Mouse (Mus musculus): Measurements from ENCODE around the gene Slfn2. TPM values are rescaled to one million over a fixed set of nuclear protein-coding genes. Genes with fewer than 3 reads are reported as not detected.

Gene Slfn2
- total and polyA plus RNA-seq, 2 experiments from 2014 or later: 5.2 TPM

DNA sequence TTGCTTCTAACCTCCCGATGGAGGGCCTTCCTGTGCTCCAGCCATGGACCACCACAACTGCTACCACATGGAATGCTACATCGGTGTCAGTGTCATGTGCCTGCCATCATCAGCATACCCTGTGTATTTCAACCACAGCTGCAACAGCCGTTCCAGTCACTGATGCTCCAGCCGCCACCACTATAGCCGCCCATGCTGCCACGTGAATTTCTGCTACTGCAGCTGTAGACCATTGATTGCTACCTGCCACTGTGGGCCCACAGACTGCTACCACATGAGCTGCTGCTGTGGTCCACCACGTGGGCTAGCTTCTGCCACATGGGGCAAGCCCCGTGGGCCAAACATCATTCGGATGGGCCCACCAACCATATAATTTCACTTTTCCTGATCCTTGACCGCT, 19.8 kb downstream of the Slfn2 start:
- H3K27me3 ChIP-seq (ENCODE audit: control insufficient read depth, insufficient read depth, low read length): no peaks in the 10 kb centered on the region
- H3K4me3 ChIP-seq (ENCODE audit: low read depth, low read length): no peak overlapping the region
- H3K9me3 ChIP-seq (replicated peaks; ENCODE audit: control insufficient read depth, low read length): no peaks in the 10 kb centered on the region
- no peak overlapping the region for H3K4me2 ChIP-seq (ENCODE audit: low read depth, low read length)
- TF ChIP-seq EP300 (IDR thresholded peaks at IDR 0.05; ENCODE audit: low read depth) (no peak), CTCF (IDR thresholded peaks at IDR 0.05; ENCODE audit: low read depth) (no peak)
- DNase-seq (ENCODE audit: low spot score): no peak
- no peak for ATAC-seq (ENCODE audit: insufficient read depth, low read depth)
- no peak overlapping the region for H3K9ac ChIP-seq (replicated peaks; ENCODE audit: low read depth, low read length)
- 0 out of 2 replicates have a peak, but pooled peaks cover under 1% of the 10 kb centered on the region for H3K4me1 ChIP-seq (ENCODE audit: control insufficient read depth, insufficient read depth)
- 85% methylated on average over 10 of the region's 10 CpGs for WGBS
- no peaks in the 10 kb centered on the region for H3K36me3 ChIP-seq (replicated peaks; ENCODE audit: control insufficient read depth, insufficient read depth, low read length)
- no peak overlapping the region for H3K27ac ChIP-seq (ENCODE audit: low read depth)

GRCm38 (mm10) chr11:83115138-83115537, 50.2 kb downstream of the Slfn2 start:
- H3K4me3 ChIP-seq (ENCODE audit: low read depth, low read length): no peak overlapping the region
- H3K4me1 ChIP-seq (ENCODE audit: control insufficient read depth, insufficient read depth): no peaks in the 10 kb centered on the region
- DNase-seq (ENCODE audit: low spot score) (no peak), ATAC-seq (ENCODE audit: insufficient read depth, low read depth) (no peak)
- TF ChIP-seq CTCF (IDR thresholded peaks at IDR 0.05; ENCODE audit: low read depth): peak; percentile 51
- TF ChIP-seq EP300 (IDR thresholded peaks at IDR 0.05; ENCODE audit: low read depth): no peak
- no peaks in the 10 kb centered on the region for H3K27me3 ChIP-seq (ENCODE audit: control insufficient read depth, insufficient read depth, low read length)
- no peak overlapping the region for H3K4me2 ChIP-seq (ENCODE audit: low read depth, low read length)
- H3K27ac ChIP-seq (ENCODE audit: low read depth): no peak overlapping the region
- H3K9ac ChIP-seq (replicated peaks; ENCODE audit: low read depth, low read length): no peak overlapping the region
- H3K36me3 ChIP-seq (replicated peaks; ENCODE audit: control insufficient read depth, insufficient read depth, low read length): no peaks in the 10 kb centered on the region
- no peaks in the 10 kb centered on the region for H3K9me3 ChIP-seq (replicated peaks; ENCODE audit: control insufficient read depth, low read length)
- WGBS: 32% methylated on average over 2 of the region's 2 CpGs

GRCm38 (mm10) chr11:83116597-83117227, 51.8 kb downstream of the Slfn2 start, which contains the start of gene Slfn1:
Gene Slfn1, plus strand, starts transcription at chr11:83116849.
- no peak within 1 kb of the TSS for H3K9ac ChIP-seq (replicated peaks; ENCODE audit: low read depth, low read length)
- H3K27me3 ChIP-seq (ENCODE audit: control insufficient read depth, insufficient read depth, low read length): no peaks in the 10 kb centered on the region
- 70% methylated on average over 13 of the region's 13 CpGs for WGBS
- TF ChIP-seq EP300 (IDR thresholded peaks at IDR 0.05; ENCODE audit: low read depth): no peak
- no peak for TF ChIP-seq CTCF (IDR thresholded peaks at IDR 0.05; ENCODE audit: low read depth)
- no peaks in the 10 kb centered on the region for H3K9me3 ChIP-seq (replicated peaks; ENCODE audit: control insufficient read depth, low read length)
- DNase-seq (ENCODE audit: low spot score) (no peak), ATAC-seq (ENCODE audit: insufficient read depth, low read depth) (no peak)
- no peaks in the 10 kb centered on the region for H3K36me3 ChIP-seq (replicated peaks; ENCODE audit: control insufficient read depth, insufficient read depth, low read length)
- no peak within 1 kb of the TSS for H3K4me3 ChIP-seq (ENCODE audit: low read depth, low read length)
- no peak within 1 kb of the TSS for H3K27ac ChIP-seq (ENCODE audit: low read depth)
- no peak within 1 kb of the TSS for H3K4me2 ChIP-seq (ENCODE audit: low read depth, low read length)
- H3K4me1 ChIP-seq (ENCODE audit: control insufficient read depth, insufficient read depth): no peaks in the 10 kb centered on the region

DNA sequence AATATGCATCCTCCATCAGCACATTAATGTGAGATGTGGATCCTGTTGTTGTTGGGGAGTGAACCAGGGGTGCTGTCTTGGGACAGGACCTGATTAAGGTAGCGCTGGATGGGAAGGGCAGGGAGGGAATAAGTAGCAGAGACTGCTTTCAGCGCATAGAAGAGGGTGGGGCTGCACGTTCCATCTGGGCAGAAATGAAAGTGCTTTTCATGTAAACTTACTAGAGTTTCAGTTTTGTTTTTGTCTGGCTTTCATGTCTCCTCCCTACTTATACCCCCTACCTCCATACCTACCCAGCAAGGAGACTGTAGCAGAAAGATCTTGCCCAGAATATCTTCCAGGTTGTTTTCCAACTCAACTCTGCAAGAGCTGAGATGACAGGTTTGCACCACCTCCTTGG, 53.1 kb downstream of the Slfn2 start:
- H3K27ac ChIP-seq (ENCODE audit: low read depth): no peak overlapping the region
- TF ChIP-seq CTCF (IDR thresholded peaks at IDR 0.05; ENCODE audit: low read depth) (no peak), EP300 (IDR thresholded peaks at IDR 0.05; ENCODE audit: low read depth) (no peak)
- 48% methylated on average over 3 of the region's 3 CpGs for WGBS

More for the DNA sequence above, 53.1 kb downstream of the Slfn2 start:
- Histone ChIP-seq H3K9ac (replicated peaks; ENCODE audit: low read depth, low read length) (no peak overlapping the region), H3K9me3 (replicated peaks; ENCODE audit: control insufficient read depth, low read length) (no peaks in the 10 kb centered on the region), H3K27me3 (ENCODE audit: control insufficient read depth, insufficient read depth, low read length) (no peaks in the 10 kb centered on the region), H3K4me1 (ENCODE audit: control insufficient read depth, insufficient read depth) (no peaks in the 10 kb centered on the region), H3K4me3 (ENCODE audit: low read depth, low read length) (no peak overlapping the region), H3K36me3 (replicated peaks; ENCODE audit: control insufficient read depth, insufficient read depth, low read length) (no peaks in the 10 kb centered on the region), H3K4me2 (ENCODE audit: low read depth, low read length) (no peak overlapping the region)
- no peak for ATAC-seq (ENCODE audit: insufficient read depth, low read depth)
- no peak for DNase-seq (ENCODE audit: low spot score)

Small RNA genes lying within 50 kb of the gene (microRNA-seq; reads per million reads assigned to microRNA genes)
- not detected for gene Gm27598

Other genes starting within 250 kb of the Slfn2 start
- gene Rffl, start 193.9 kb upstream of the Slfn2 start, total RNA-seq (2014; rRNA removed; ENCODE audit: low replicate concordance): 3.8 and 4.8 TPM in 2 replicates
- 2.3 and 2.4 TPM in 2 replicates for gene Rffl, start 193.9 kb upstream of the Slfn2 start, polyA plus RNA-seq (2015; fragmentation: Nextera tagmentation; extraction: Ambion mirVana)
- gene Rad51d, start 174.5 kb upstream of the Slfn2 start, total RNA-seq (2014; rRNA removed; ENCODE audit: low replicate concordance): 10.8 and 11.5 TPM in 2 replicates
- gene Rad51d, start 174.5 kb upstream of the Slfn2 start, polyA plus RNA-seq (2015; fragmentation: Nextera tagmentation; extraction: Ambion mirVana): 9.9 and 11.8 TPM in 2 replicates
- not detected in 2 replicates for gene Fndc8, start 173.0 kb upstream of the Slfn2 start, total RNA-seq (2014; rRNA removed; ENCODE audit: low replicate concordance)
- gene Fndc8, start 173.0 kb upstream of the Slfn2 start, polyA plus RNA-seq (2015; fragmentation: Nextera tagmentation; extraction: Ambion mirVana): 0.10 and 0.12 TPM in 2 replicates
- 25.9 and 28.1 TPM in 2 replicates for gene Nle1, start 156.7 kb upstream of the Slfn2 start, total RNA-seq (2014; rRNA removed; ENCODE audit: low replicate concordance)
- gene Nle1, start 156.7 kb upstream of the Slfn2 start, polyA plus RNA-seq (2015; fragmentation: Nextera tagmentation; extraction: Ambion mirVana): 9.0 and 9.4 TPM in 2 replicates
- gene Unc45b, start 154.6 kb upstream of the Slfn2 start, total RNA-seq (2014; rRNA removed; ENCODE audit: low replicate concordance): 200 and 239 TPM in 2 replicates
- 153 and 167 TPM in 2 replicates for gene Unc45b, start 154.6 kb upstream of the Slfn2 start, polyA plus RNA-seq (2015; fragmentation: Nextera tagmentation; extraction: Ambion mirVana)
- 21.5 and 29.0 TPM in 2 replicates for gene Slfn5, start 113.8 kb upstream of the Slfn2 start, total RNA-seq (2014; rRNA removed; ENCODE audit: low replicate concordance)
- gene Slfn5, start 113.8 kb upstream of the Slfn2 start, polyA plus RNA-seq (2015; fragmentation: Nextera tagmentation; extraction: Ambion mirVana): 15.6 and 18.7 TPM in 2 replicates
- 3.1 and 7.6 TPM in 2 replicates for gene Slfn9, start 73.3 kb upstream of the Slfn2 start, total RNA-seq (2014; rRNA removed; ENCODE audit: low replicate concordance)
- 4.9 and 5.2 TPM in 2 replicates for gene Slfn9, start 73.3 kb upstream of the Slfn2 start, polyA plus RNA-seq (2015; fragmentation: Nextera tagmentation; extraction: Ambion mirVana)
- 0.61 and 2.5 TPM in 2 replicates for gene Slfn8, start 44.3 kb upstream of the Slfn2 start, total RNA-seq (2014; rRNA removed; ENCODE audit: low replicate concordance)
- 0.41 and 0.51 TPM in 2 replicates for gene Slfn8, start 44.3 kb upstream of the Slfn2 start, polyA plus RNA-seq (2015; fragmentation: Nextera tagmentation; extraction: Ambion mirVana)
- gene Slfn1, start 51.7 kb downstream of the Slfn2 start, total RNA-seq (2014; rRNA removed; ENCODE audit: low replicate concordance): 0.31 TPM in 1 of 2 replicates, not detected in the other
- 0.18 and 0.33 TPM in 2 replicates for gene Slfn1, start 51.7 kb downstream of the Slfn2 start, polyA plus RNA-seq (2015; fragmentation: Nextera tagmentation; extraction: Ambion mirVana)
- gene Slfn4, start 110.1 kb downstream of the Slfn2 start, total RNA-seq (2014; rRNA removed; ENCODE audit: low replicate concordance): 0.27 and 1.1 TPM in 2 replicates
- 0.07 TPM in 1 of 2 replicates, not detected in the other for gene Slfn4, start 110.1 kb downstream of the Slfn2 start, polyA plus RNA-seq (2015; fragmentation: Nextera tagmentation; extraction: Ambion mirVana)
- gene Slfn3, start 126.2 kb downstream of the Slfn2 start, total RNA-seq (2014; rRNA removed; ENCODE audit: low replicate concordance): 2.4 and 2.6 TPM in 2 replicates
- 0.98 and 1.1 TPM in 2 replicates for gene Slfn3, start 126.2 kb downstream of the Slfn2 start, polyA plus RNA-seq (2015; fragmentation: Nextera tagmentation; extraction: Ambion mirVana)
- not detected in 2 replicates for gene Slfn14, start 221.6 kb downstream of the Slfn2 start, total RNA-seq (2014; rRNA removed; ENCODE audit: low replicate concordance)
- gene Slfn14, start 221.6 kb downstream of the Slfn2 start, polyA plus RNA-seq (2015; fragmentation: Nextera tagmentation; extraction: Ambion mirVana): 0.10 and 0.16 TPM in 2 replicates
- gene Ap2b1, start 233.9 kb downstream of the Slfn2 start, total RNA-seq (2014; rRNA removed; ENCODE audit: low replicate concordance): 51.6 and 52.0 TPM in 2 replicates
- 20.1 TPM in 2 replicates for gene Ap2b1, start 233.9 kb downstream of the Slfn2 start, polyA plus RNA-seq (2015; fragmentation: Nextera tagmentation; extraction: Ambion mirVana)
- 2.6 and 3.6 TPM in 2 replicates for gene Pex12, start 237.5 kb downstream of the Slfn2 start, total RNA-seq (2014; rRNA removed; ENCODE audit: low replicate concordance)
- 8.3 and 9.3 TPM in 2 replicates for gene Pex12, start 237.5 kb downstream of the Slfn2 start, polyA plus RNA-seq (2015; fragmentation: Nextera tagmentation; extraction: Ambion mirVana)